Mouse (Mus musculus): ENCODE data around the gene Pifo. TPM values are rescaled to one million over a fixed set of nuclear protein-coding genes. Genes with fewer than 3 reads are reported as not detected.
"Not testable (repeated sequence)": the region's sequence is repeated elsewhere in the genome, so short reads cannot be mapped to it uniquely, and the experiment has no call there.

The Pifo gene
- 4.0 and 4.6 TPM in 2 replicates for polyA plus RNA-seq (2012; rRNA removed)

GRCm38 (mm10) chr3:106014546-106014945 is at the start of gene Pifo:
Gene Pifo (minus strand): TSS chr3:106014646.
- no peak for TF ChIP-seq CTCF (IDR thresholded peaks at IDR 0.05; ENCODE audit: borderline replicate concordance, extremely low read depth, insufficient read depth, insufficient read length)
- TF ChIP-seq POLR2A (IDR thresholded peaks at IDR 0.05; ENCODE audit: borderline replicate concordance, extremely low read depth, insufficient read depth, insufficient read length, poor library complexity, severe bottlenecking), result no peak
- no peak for DNase-seq (ENCODE audit: low read depth)

- no peak for DNase-seq (ENCODE audit: low read depth)
- TF ChIP-seq POLR2A (IDR thresholded peaks at IDR 0.05; ENCODE audit: borderline replicate concordance, extremely low read depth, insufficient read depth, insufficient read length, poor library complexity, severe bottlenecking), result no peak
- no peak for TF ChIP-seq CTCF (IDR thresholded peaks at IDR 0.05; ENCODE audit: borderline replicate concordance, extremely low read depth, insufficient read depth, insufficient read length)
Observed at GRCm38 (mm10) chr3:106057966-106058365, 43.5 kb upstream of the Pifo start.

DNA sequence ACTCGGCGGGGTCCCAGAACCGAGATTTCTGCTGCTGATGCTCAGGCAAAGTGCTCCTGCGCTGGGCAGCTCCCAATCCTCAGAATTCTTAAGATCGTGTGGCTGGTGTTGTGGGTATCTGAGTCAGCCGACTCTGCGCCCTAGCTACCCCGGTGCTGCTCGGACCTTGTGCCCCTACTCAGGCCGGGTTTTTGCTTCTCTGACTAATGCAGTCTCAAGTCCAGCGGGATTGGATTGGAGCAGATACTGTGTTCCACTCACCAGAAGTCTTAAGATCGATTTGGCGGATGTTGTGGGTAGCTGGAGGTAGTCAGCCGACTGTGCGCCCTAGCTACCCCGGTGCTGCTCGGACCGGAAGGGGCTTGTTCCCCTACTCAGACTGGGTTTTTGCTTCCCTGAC is 37.5 kb upstream of the Pifo start:
- no peak for DNase-seq (ENCODE audit: low read depth)

DNA sequence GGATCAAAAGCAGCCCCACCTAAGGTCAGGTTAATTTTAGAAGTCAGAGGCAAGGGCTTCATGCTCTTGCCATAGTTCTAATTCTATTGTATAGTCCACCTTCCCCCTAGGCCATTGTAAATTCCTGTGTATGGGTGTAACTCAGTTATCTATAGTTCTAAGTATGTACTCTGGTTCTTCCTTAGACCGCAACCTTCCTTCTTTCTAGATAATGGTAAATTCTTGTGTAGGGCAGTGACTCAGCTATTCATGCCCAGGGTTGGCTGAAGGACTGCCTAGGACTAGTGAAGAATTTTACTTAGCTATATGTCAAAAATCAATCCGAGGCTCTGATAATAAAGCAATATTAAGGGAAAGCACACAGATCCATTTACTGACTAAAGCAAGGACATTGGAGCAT is 25.9 kb upstream of the Pifo start:
- TF ChIP-seq CTCF (IDR thresholded peaks at IDR 0.05; ENCODE audit: borderline replicate concordance, extremely low read depth, insufficient read depth, insufficient read length) (no peak), POLR2A (IDR thresholded peaks at IDR 0.05; ENCODE audit: borderline replicate concordance, extremely low read depth, insufficient read depth, insufficient read length, poor library complexity, severe bottlenecking) (no peak)
- no peak for DNase-seq (ENCODE audit: low read depth)

More for the DNA sequence above, 37.5 kb upstream of the Pifo start:
- no peak for TF ChIP-seq CTCF (IDR thresholded peaks at IDR 0.05; ENCODE audit: borderline replicate concordance, extremely low read depth, insufficient read depth, insufficient read length)
- TF ChIP-seq POLR2A (IDR thresholded peaks at IDR 0.05; ENCODE audit: borderline replicate concordance, extremely low read depth, insufficient read depth, insufficient read length, poor library complexity, severe bottlenecking), result no peak

DNA sequence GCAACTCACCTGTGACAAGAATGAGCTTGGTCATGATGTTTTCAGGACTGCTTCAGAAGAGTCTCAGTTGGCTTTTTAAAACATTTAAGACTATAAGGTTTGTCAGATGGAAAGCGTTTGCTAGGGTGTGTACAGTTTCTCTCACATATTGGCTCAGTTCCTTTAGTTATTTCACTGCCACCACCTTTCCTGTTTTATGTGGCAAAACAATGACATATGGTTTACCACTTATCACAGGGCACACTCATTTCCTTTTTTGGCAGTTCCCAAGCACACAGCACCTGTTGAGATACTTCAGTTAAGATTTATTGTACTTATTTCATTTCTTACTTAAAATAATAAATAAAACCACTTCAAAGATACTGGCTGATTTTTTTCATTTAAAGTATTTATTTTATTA is 18.3 kb upstream of the Pifo start, which contains the start of gene Chil5:
Gene Chil5 (minus strand): TSS at position 34 of the 400 bp plus-strand sequence.
- TF ChIP-seq CTCF (IDR thresholded peaks at IDR 0.05; ENCODE audit: borderline replicate concordance, extremely low read depth, insufficient read depth, insufficient read length) (no peak), POLR2A (IDR thresholded peaks at IDR 0.05; ENCODE audit: borderline replicate concordance, extremely low read depth, insufficient read depth, insufficient read length, poor library complexity, severe bottlenecking) (no peak)
- DNase-seq (ENCODE audit: low read depth), result no peak

- no peak for TF ChIP-seq CTCF (IDR thresholded peaks at IDR 0.05; ENCODE audit: borderline replicate concordance, extremely low read depth, insufficient read depth, insufficient read length)
- no peak for DNase-seq (ENCODE audit: low read depth)
Observed at GRCm38 (mm10) chr3:106024135-106024534, 9.7 kb upstream of the Pifo start.

DNA sequence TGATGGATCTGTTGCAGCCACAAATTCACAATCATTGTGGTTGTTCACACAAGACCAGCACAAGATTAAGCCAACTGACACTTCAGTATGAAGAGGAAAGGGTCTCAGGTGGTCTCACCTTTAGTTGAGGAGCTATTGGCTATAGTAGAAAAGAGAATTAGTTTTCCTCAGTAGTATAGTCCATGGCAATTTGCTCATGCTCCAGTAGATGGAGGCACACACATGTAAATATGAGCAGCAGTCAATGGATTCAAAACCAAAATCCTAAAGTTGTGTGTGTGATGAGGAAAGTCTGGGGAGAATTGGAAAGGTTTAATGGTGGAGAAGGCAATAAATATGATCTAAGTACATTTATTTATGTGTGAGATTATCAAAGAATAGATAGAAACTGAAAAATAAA is 7.4 kb upstream of the Pifo start:
- TF ChIP-seq CTCF (IDR thresholded peaks at IDR 0.05; ENCODE audit: borderline replicate concordance, extremely low read depth, insufficient read depth, insufficient read length), result peak; percentile 23; the same call in 1 of the 2 replicates
- TF ChIP-seq POLR2A (IDR thresholded peaks at IDR 0.05; ENCODE audit: borderline replicate concordance, extremely low read depth, insufficient read depth, insufficient read length, poor library complexity, severe bottlenecking), result no peak
- peak; percentile 24 for DNase-seq (ENCODE audit: low read depth)

DNA sequence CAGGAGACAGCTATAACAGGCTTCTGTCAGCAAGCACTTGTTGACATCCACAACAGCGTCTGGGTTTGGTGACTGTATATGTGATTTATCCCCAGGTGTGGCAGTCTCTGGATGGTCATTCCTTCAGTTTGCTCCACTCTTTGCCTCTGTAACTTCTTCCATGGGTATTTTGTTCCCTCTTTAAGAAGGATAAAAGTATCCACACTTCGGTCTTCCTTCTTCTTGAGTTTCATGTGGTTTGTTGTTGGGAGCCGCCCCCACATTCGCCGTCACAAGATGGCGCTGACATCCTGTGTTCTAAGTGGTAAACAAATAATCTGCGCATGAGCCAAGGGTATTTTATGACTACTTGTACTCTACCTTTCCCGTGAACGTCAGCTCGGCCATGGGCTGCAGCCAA is 11.1 kb downstream of the Pifo start:
- not testable (repeated sequence) for DNase-seq (ENCODE audit: low read depth)

GRCm38 (mm10) chr3:106001416-106002370 is 12.8 kb downstream of the Pifo start:
- DNase-seq (ENCODE audit: low read depth), result peak; percentile 83
- TF ChIP-seq CTCF (IDR thresholded peaks at IDR 0.05; ENCODE audit: borderline replicate concordance, extremely low read depth, insufficient read depth, insufficient read length), result no peak
- TF ChIP-seq POLR2A (IDR thresholded peaks at IDR 0.05; ENCODE audit: borderline replicate concordance, extremely low read depth, insufficient read depth, insufficient read length, poor library complexity, severe bottlenecking), result no peak

- peak; percentile 9 for DNase-seq (ENCODE audit: low read depth)
- no peak for TF ChIP-seq POLR2A (IDR thresholded peaks at IDR 0.05; ENCODE audit: borderline replicate concordance, extremely low read depth, insufficient read depth, insufficient read length, poor library complexity, severe bottlenecking)
- no peak for TF ChIP-seq CTCF (IDR thresholded peaks at IDR 0.05; ENCODE audit: borderline replicate concordance, extremely low read depth, insufficient read depth, insufficient read length)
Observed at GRCm38 (mm10) chr3:106000707-106001375, 13.6 kb downstream of the Pifo start.

DNA sequence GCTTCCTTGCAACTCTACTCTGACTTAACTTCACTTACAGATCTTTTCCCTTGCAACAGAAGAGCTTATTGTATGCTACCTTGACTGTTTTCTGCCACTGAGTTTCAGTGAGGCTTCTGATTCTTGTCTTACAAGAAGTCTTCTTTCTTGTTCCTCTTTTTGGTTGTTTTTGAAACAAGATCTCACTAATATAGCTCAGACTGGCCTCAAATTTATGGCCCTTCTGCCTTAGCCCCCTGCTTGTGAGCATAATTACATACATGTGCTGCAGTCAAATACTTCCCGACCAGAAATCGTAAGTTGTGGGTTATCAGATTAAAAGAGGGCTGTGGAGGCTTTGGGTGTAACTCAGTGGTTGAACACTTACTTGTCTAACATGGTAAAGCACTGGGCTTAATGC is 19.7 kb downstream of the Pifo start:
- TF ChIP-seq CTCF (IDR thresholded peaks at IDR 0.05; ENCODE audit: borderline replicate concordance, extremely low read depth, insufficient read depth, insufficient read length), result no peak
- TF ChIP-seq POLR2A (IDR thresholded peaks at IDR 0.05; ENCODE audit: borderline replicate concordance, extremely low read depth, insufficient read depth, insufficient read length, poor library complexity, severe bottlenecking), result no peak
- no peak for DNase-seq (ENCODE audit: low read depth)

All from brain, embryonic 14.5 days (tissue).